Mouse (Mus musculus) lung, postnatal 36 days (tissue): ENCODE data around the gene Cyp24a1.

Source experiments
- DNase-seq: peaks from one replicate; pipeline ENCODE4 v3.0.0; 2022; ENCODE audit warnings: mixed read lengths

Cyp24a1 gene

GRCm38 (mm10) chr2:170497091-170497566, at the start of gene Cyp24a1:
TSS of gene Cyp24a1 (minus strand) at chr2:170497145.
- peak; percentile 79 for DNase-seq

- DNase-seq, result no peak
These were observed 48.8 kb upstream of the Cyp24a1 start for GRCm38 (mm10) chr2:170545745-170546144.

GRCm38 (mm10) chr2:170544950-170545349, 48.0 kb upstream of the Cyp24a1 start:
- DNase-seq, result no peak

GRCm38 (mm10) chr2:170544159-170544558, 47.2 kb upstream of the Cyp24a1 start:
- peak; percentile 3 for DNase-seq

- peak; percentile 24 for DNase-seq
These were observed 46.7 kb upstream of the Cyp24a1 start for GRCm38 (mm10) chr2:170543625-170544024.

GRCm38 (mm10) chr2:170539211-170539610, 42.3 kb upstream of the Cyp24a1 start:
- no peak for DNase-seq

GRCm38 (mm10) chr2:170535841-170536240, 38.9 kb upstream of the Cyp24a1 start:
- DNase-seq, result no peak

- no peak for DNase-seq
These were observed 37.8 kb upstream of the Cyp24a1 start for GRCm38 (mm10) chr2:170534803-170535174.

- DNase-seq, result no peak
These were observed 37.3 kb upstream of the Cyp24a1 start for GRCm38 (mm10) chr2:170534116-170534802.

- no peak for DNase-seq
These were observed 33.3 kb upstream of the Cyp24a1 start for GRCm38 (mm10) chr2:170530256-170530655.

GRCm38 (mm10) chr2:170529766-170530165, 32.8 kb upstream of the Cyp24a1 start:
- DNase-seq, result no peak

GRCm38 (mm10) chr2:170528061-170528460, 31.1 kb upstream of the Cyp24a1 start:
- DNase-seq, result no peak

GRCm38 (mm10) chr2:170526513-170526912, 29.6 kb upstream of the Cyp24a1 start:
- DNase-seq, result peak; percentile 60

- DNase-seq, result peak; percentile 70
These were observed 23.5 kb upstream of the Cyp24a1 start for GRCm38 (mm10) chr2:170520321-170520971.

- no peak for DNase-seq
These were observed 16.8 kb upstream of the Cyp24a1 start for GRCm38 (mm10) chr2:170513756-170514155.

- DNase-seq, result peak; percentile 94
These were observed 14.3 kb upstream of the Cyp24a1 start for GRCm38 (mm10) chr2:170511073-170511891.

- DNase-seq, result peak; percentile 96
These were observed 11.9 kb upstream of the Cyp24a1 start for GRCm38 (mm10) chr2:170508821-170509220.

GRCm38 (mm10) chr2:170507734-170508133, 10.8 kb upstream of the Cyp24a1 start:
- peak; percentile 89 for DNase-seq

- DNase-seq, result no peak
These were observed 7.0 kb upstream of the Cyp24a1 start for GRCm38 (mm10) chr2:170503983-170504382.

- no peak for DNase-seq
These were observed 6.4 kb upstream of the Cyp24a1 start for GRCm38 (mm10) chr2:170503343-170503742.

GRCm38 (mm10) chr2:170498011-170498410, 1.1 kb upstream of the Cyp24a1 start:
- no peak for DNase-seq

- no peak for DNase-seq
These were observed 603 bp downstream of the Cyp24a1 start, which contains the start of gene Pfdn4 for GRCm38 (mm10) chr2:170496154-170496930. TSS of gene Pfdn4 (plus strand) at chr2:170496428.
